Mouse (Mus musculus): Measurements from ENCODE around the gene Wfikkn1. TPM values are rescaled to one million over a fixed set of nuclear protein-coding genes. Genes with fewer than 3 reads are reported as not detected.

Wfikkn1 gene
- polyA plus RNA-seq, 1 experiment from 2014 or later, result 0.60 TPM

DNA sequence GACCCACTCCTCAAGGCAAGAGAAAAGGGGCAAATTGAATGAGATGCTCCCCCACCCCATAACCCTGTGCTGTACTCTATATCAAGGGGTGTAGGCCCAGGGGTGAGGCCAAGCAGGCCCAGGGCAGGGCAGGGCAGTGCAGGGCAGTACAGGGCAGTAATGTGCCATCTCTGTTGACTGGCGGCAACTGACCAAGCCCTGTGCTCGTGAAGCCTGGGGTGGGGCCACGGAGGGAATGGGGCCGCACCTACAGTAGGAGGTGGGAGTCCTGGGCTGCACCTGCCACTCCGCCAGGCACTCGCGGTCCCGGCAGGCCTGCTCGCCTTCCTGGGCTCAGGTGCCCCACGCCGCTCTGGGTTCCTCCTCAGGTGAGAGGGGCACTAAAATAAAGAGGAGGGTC is 15.4 kb downstream of the Wfikkn1 start:
- no peak for ATAC-seq (ENCODE audit: low FRiP score, low read depth)
- Histone ChIP-seq H3K4me1 (peaks cover 30% of the 10 kb centered on the region), H3K9ac (replicated peaks) (no peak overlapping the region), H3K4me3 (no peak overlapping the region), H3K4me2 (replicated peaks) (no peak overlapping the region), H3K27ac (replicated peaks) (no peak overlapping the region), H3K27me3 (peaks cover 10% of the 10 kb centered on the region), H3K9me3 (no peaks in the 10 kb centered on the region), H3K36me3 (no peaks in the 10 kb centered on the region)
- WGBS, result 85% methylated on average over 11 of the region's 11 CpGs

DNA sequence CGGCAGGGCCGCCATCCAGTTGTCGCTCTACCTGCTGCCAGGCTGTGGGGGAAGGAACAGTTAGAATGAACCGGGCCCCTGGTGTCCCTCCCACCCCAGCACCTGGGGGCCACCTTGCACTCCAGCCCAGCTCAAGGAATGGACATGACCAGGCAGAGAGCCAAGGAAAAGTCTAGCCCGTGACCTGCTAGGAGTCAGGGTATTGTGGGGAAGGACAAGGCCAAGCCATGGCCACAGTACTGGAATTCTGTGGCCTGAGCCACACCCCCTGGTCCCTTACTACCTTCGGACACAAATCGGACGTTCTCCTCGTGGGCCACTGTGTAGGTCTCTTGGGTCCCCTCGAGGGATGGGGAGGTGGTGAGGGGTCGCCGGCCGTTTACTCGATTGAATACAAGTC is 16.3 kb downstream of the Wfikkn1 start:
- no peak for ATAC-seq (ENCODE audit: low FRiP score, low read depth)
- Histone ChIP-seq H3K27me3 (peaks cover 10% of the 10 kb centered on the region), H3K9me3 (no peaks in the 10 kb centered on the region), H3K4me2 (replicated peaks) (no peak overlapping the region), H3K36me3 (no peaks in the 10 kb centered on the region), H3K9ac (replicated peaks) (no peak overlapping the region), H3K4me3 (no peak overlapping the region), H3K4me1 (peaks cover 35% of the 10 kb centered on the region), H3K27ac (replicated peaks) (no peak overlapping the region)
- WGBS, result 96% methylated on average over 14 of the region's 14 CpGs

GRCm38 (mm10) chr17:25863681-25864080 is 17.0 kb downstream of the Wfikkn1 start:
- Histone ChIP-seq H3K27ac (replicated peaks) (no peak overlapping the region), H3K4me3 (no peak overlapping the region), H3K9ac (replicated peaks) (no peak overlapping the region), H3K36me3 (no peaks in the 10 kb centered on the region), H3K4me1 (peaks cover 30% of the 10 kb centered on the region), H3K27me3 (peaks cover 10% of the 10 kb centered on the region), H3K9me3 (no peaks in the 10 kb centered on the region), H3K4me2 (replicated peaks) (no peak overlapping the region)
- WGBS, result 91% methylated on average over 6 of the region's 6 CpGs
- no peak for ATAC-seq (ENCODE audit: low FRiP score, low read depth)

GRCm38 (mm10) chr17:25861704-25862612 is 18.7 kb downstream of the Wfikkn1 start:
- peaks cover 18% of the 10 kb centered on the region for H3K4me1 ChIP-seq
- H3K4me3 ChIP-seq, result peak overlapping the region; percentile 57
- H3K9me3 ChIP-seq, result no peaks in the 10 kb centered on the region
- ATAC-seq (ENCODE audit: low FRiP score, low read depth), result peak; percentile 59
- H3K4me2 ChIP-seq (replicated peaks), result peak overlapping the region; percentile 91
- peak overlapping the region; percentile 86 for H3K27ac ChIP-seq (replicated peaks)
- H3K9ac ChIP-seq (replicated peaks), result peak overlapping the region; percentile 88
- no peaks in the 10 kb centered on the region; the same call in 1 of the 2 replicates for H3K27me3 ChIP-seq
- H3K36me3 ChIP-seq, result no peaks in the 10 kb centered on the region
- 6% methylated on average over 6 of the region's 6 CpGs for WGBS

GRCm38 (mm10) chr17:25860832-25861703 is 19.6 kb downstream of the Wfikkn1 start, which contains the start of gene Wdr90:
Gene Wdr90, minus strand, starts transcription at chr17:25861501.
- Histone ChIP-seq H3K9me3 (no peaks in the 10 kb centered on the region), H3K4me1 (peaks cover 18% of the 10 kb centered on the region), H3K4me2 (replicated peaks) (peak within 1 kb of the TSS; percentile 91), H3K27ac (replicated peaks) (peak within 1 kb of the TSS; percentile 86), H3K9ac (replicated peaks) (peak within 1 kb of the TSS; percentile 88), H3K4me3 (peak within 1 kb of the TSS; percentile 57), H3K36me3 (peaks cover 4% of the 10 kb centered on the region; the same call in 1 of the 2 replicates), H3K27me3 (no peaks in the 10 kb centered on the region; the same call in 1 of the 2 replicates)
- peak; percentile 94 for ATAC-seq (ENCODE audit: low FRiP score, low read depth)
- 3% methylated on average over 65 of the region's 65 CpGs for WGBS

- H3K36me3 ChIP-seq, result peaks cover 11% of the 10 kb centered on the region
- H3K4me2 ChIP-seq (replicated peaks), result peak overlapping the region; percentile 91
- no peak for ATAC-seq (ENCODE audit: low FRiP score, low read depth)
- no peaks in the 10 kb centered on the region for H3K27me3 ChIP-seq
- WGBS, result 82% methylated on average over 6 of the region's 6 CpGs
- H3K4me3 ChIP-seq, result peak overlapping the region; percentile 57
- peak overlapping the region; percentile 88; the same call in 1 of the 2 replicates for H3K9ac ChIP-seq (replicated peaks)
- 0 out of 2 replicates have a peak overlapping the region, but pooled peaks have one; percentile 86 for H3K27ac ChIP-seq (replicated peaks)
- peaks cover 18% of the 10 kb centered on the region for H3K4me1 ChIP-seq
- no peaks in the 10 kb centered on the region for H3K9me3 ChIP-seq
These were observed 20.4 kb downstream of the Wfikkn1 start for GRCm38 (mm10) chr17:25860229-25860628.

- H3K36me3 ChIP-seq, result peaks cover 53% of the 10 kb centered on the region
- WGBS, result 3% methylated on average over 19 of the region's 21 CpGs
These were observed 36.2 kb downstream of the Wfikkn1 start, which contains the start of gene Rhot2 for GRCm38 (mm10) chr17:25844396-25844901. Gene Rhot2, minus strand, starts transcription at chr17:25844851.

DNA sequence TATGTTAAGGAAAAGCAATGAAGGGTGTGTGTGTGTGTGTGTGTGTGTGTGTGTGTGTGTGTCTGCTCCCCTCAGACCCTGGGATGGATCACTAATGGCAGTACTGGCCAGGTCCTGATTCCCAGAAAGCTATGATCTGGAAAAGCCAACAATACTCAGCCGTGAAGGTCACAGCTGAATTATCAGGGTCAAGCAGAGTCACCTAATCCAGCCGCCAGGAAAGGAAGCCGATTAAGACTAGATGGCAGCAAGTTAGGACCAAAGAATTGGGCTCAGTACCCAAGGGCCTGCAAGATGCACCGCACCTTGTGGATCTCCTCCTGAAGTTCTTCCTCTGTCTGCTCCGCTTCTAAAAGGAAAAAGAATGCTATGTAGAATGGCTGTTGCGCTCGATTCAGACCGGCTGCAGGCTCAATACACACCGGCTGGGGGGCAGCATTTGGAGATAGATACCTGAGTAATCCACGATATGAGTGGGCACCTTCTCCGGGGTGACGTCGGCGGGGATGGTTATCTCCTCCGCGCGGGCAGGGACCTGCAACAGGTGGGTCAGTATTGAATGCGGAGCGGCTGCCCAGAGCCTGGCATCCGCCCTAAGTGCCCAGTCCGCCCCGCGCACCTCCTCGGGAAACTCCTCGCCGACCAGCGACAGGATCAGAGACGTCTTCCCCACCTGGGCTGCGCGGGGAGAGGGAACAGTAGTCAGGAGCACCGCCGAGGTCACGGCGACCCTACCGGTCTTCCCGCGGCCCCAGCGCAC is 36.8 kb downstream of the Wfikkn1 start:
- Histone ChIP-seq H3K4me1 (peaks cover 20% of the 10 kb centered on the region), H3K36me3 (peaks cover 59% of the 10 kb centered on the region), H3K27ac (replicated peaks) (peak overlapping the region; percentile 60), H3K9me3 (no peaks in the 10 kb centered on the region), H3K9ac (replicated peaks) (peak overlapping the region; percentile 84), H3K27me3 (no peaks in the 10 kb centered on the region), H3K4me3 (peak overlapping the region; percentile 88), H3K4me2 (replicated peaks) (peak overlapping the region; percentile 89)
- 3% methylated on average over 36 of the region's 38 CpGs for WGBS
- no peak; the same call in 1 of the 2 replicates for ATAC-seq (ENCODE audit: low FRiP score, low read depth)

More at GRCm38 (mm10) chr17:25844396-25844901, 36.2 kb downstream of the Wfikkn1 start, which contains the start of gene Rhot2:
- Histone ChIP-seq H3K9ac (replicated peaks) (peak within 1 kb of the TSS; percentile 84), H3K4me1 (peaks cover 19% of the 10 kb centered on the region), H3K4me2 (replicated peaks) (peak within 1 kb of the TSS; percentile 89), H3K4me3 (peak within 1 kb of the TSS; percentile 88), H3K27ac (replicated peaks) (peak within 1 kb of the TSS; percentile 60), H3K9me3 (no peaks in the 10 kb centered on the region), H3K27me3 (no peaks in the 10 kb centered on the region)
- ATAC-seq (ENCODE audit: low FRiP score, low read depth), result peak; percentile 90

- Histone ChIP-seq H3K9me3 (no peaks in the 10 kb centered on the region), H3K4me3 (peak overlapping the region; percentile 88), H3K27me3 (no peaks in the 10 kb centered on the region), H3K27ac (replicated peaks) (no peak overlapping the region), H3K4me2 (replicated peaks) (peak overlapping the region; percentile 89), H3K36me3 (peaks cover 58% of the 10 kb centered on the region), H3K4me1 (peaks cover 23% of the 10 kb centered on the region), H3K9ac (replicated peaks) (peak overlapping the region; percentile 84)
- WGBS, result 93% methylated on average over 4 of the region's 4 CpGs
- no peak for ATAC-seq (ENCODE audit: low FRiP score, low read depth)
These were observed 37.5 kb downstream of the Wfikkn1 start for GRCm38 (mm10) chr17:25843122-25843521.

DNA sequence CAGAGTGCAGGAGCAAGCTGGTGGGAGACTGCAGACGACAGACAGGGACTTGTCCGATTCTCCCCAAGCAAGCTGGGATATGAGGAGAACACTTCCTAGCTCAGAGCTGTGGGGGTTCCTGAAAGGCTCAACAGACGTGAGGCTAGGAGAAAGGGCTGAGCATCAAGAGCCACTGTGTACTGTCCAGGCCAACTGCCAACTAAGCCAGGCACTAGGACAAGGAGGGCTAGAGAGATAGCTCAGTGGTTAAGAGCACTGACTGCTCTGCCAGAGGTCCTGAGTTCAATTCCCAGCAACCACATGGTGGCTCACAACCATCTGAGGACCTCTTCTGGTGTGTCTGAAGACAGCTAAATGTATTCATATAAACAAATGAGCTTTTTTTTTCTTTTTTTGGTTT is 38.1 kb downstream of the Wfikkn1 start:
- Histone ChIP-seq H3K27ac (replicated peaks) (no peak overlapping the region), H3K4me3 (no peak overlapping the region), H3K4me1 (peaks cover 29% of the 10 kb centered on the region), H3K9me3 (no peaks in the 10 kb centered on the region), H3K4me2 (replicated peaks) (no peak overlapping the region), H3K27me3 (no peaks in the 10 kb centered on the region), H3K36me3 (peaks cover 54% of the 10 kb centered on the region), H3K9ac (replicated peaks) (no peak overlapping the region)
- 85% methylated on average over 3 of the region's 3 CpGs for WGBS
- no peak for ATAC-seq (ENCODE audit: low FRiP score, low read depth)

All from midbrain, embryonic 12.5 days (tissue).